Mouse (Mus musculus) liver, adult (tissue): ENCODE results near the gene Timeless.

ENCODE experiments used
- GATA4 ChIP-seq: IDR thresholded peaks from 2 replicates; pipeline ENCODE4 v1.6.1; 2014; ENCODE audit warnings: mild to moderate bottlenecking, low read length; ENCODE audit not compliant: insufficient replicate concordance

Timeless gene

DNA sequence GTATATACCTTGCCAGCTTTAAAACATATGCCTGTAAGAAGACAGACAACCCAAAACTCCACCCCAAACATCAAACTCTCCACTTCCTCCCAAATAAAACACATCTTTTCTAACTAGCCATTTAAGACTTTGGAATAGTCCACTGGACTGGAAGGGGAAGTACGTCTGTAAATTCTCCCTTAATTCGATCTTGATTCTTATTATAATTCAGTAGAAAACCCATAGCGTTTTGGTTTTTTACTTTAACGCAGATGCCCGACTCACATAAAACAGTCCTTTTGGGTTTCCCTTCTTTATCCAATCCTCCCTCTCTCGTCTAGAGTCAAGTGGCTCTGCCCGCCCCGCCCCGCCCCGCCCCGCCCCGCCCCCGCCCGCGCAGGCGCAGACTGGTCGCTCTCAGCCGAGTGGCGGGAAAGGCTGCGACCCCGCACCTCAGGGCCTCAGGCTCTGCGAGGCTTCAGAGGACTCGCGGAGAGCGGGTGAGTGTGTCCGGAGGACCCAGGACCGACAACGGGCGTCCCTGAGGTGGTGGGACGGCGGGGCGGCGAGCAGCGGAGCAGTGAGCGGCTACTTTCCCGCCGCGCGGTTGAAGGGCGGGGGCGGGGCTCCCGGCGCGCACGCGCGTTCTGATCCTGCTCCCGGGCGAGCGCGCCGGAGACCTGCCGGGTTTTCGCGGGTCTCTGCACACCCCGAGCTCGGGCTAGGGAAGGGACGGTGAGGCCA, at the start of gene Timeless:
TSS of gene Timeless (plus strand) at position 369 of the 723 bp plus-strand sequence.
- no peak for TF ChIP-seq GATA4

DNA sequence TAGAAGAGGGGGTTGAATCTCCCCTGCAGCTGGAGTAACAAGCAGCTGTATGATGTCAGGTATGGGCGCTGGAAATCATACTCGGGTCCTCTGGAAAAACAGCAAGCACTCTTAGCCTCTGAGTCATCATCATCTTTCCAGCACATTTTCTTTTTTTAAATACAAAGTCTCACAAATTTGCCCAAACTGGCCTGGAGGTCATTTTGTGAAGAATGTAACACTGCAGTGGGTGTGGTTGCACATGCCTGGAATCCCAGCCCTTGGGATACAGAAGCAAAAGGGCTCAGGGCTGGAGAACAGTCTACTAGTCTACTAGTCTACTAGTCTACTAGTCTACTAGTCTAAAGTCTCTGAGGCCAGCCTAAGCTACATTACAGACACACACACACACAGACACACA, 47.6 kb upstream of the Timeless start:
- no peak for TF ChIP-seq GATA4

DNA sequence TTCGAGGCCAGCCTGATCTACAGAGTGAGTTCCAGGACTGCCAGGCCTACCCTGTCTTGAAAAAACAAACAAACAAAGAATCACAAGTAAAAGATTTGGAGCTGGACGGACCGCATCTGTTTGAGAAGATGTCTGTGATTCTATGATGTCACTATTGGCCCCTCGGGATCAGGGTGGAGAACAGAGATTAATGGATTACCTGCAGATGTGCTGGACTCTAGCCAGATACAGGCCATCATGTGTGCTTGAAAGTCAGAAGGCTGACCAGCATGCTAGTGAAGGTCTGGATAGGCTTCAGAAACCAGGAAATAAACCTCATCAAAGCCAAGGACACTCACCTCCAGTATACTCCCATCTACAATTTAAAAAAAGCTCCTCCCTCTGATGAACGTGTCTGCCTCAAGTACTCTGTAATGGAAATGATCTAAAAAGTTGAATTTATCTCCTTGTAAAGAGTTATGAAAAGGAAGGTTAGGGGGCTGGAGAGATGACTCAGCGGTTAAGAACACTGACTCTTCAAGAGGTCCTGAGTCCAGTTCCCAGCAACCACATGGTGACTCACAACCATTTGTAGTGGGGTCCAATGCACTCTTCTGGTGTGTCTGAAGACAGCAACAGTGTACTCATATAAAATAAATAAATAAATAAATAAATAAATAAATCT, 46.5 kb upstream of the Timeless start:
- no peak for TF ChIP-seq GATA4

DNA sequence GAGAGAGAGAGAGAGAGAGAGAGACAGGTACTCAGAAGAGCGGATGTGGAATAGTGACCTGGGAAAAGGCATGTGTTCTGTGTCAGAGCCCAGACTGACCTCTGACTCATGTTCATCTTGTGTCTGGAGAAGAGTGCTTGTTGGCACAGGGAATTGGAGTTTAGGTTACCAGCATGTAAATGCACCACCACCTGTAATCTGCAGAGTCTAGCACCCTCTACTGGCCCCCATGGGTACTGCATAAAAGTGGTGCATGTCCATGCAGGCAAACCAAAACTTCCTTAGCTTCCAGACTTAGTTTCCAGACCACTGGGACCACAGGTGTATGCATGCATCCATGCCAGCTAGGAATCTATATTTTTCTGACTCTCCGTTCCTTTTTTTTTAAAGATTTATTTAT, 45.9 kb upstream of the Timeless start:
- TF ChIP-seq GATA4: no peak

DNA sequence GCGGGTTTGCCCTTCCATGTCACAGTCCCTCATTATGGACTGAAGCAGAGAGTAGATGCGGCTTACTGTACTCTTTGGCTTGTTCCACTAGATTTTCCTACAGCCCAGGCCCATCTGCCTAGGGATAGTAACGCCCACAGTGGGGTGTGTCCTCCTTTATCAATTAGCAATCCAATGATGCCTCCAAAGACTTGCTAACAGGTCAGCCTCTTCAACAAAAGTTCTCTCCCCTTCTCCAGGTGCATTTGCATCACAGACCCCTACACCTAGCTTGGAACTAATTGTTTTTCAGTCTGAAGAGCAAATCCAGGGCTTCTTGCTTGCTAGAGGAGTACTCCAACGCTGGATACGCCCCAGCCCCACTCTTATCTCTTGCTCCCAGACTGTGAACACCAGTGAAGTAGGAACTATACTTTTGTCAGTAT, 44.7 kb upstream of the Timeless start:
- TF ChIP-seq GATA4: no peak

DNA sequence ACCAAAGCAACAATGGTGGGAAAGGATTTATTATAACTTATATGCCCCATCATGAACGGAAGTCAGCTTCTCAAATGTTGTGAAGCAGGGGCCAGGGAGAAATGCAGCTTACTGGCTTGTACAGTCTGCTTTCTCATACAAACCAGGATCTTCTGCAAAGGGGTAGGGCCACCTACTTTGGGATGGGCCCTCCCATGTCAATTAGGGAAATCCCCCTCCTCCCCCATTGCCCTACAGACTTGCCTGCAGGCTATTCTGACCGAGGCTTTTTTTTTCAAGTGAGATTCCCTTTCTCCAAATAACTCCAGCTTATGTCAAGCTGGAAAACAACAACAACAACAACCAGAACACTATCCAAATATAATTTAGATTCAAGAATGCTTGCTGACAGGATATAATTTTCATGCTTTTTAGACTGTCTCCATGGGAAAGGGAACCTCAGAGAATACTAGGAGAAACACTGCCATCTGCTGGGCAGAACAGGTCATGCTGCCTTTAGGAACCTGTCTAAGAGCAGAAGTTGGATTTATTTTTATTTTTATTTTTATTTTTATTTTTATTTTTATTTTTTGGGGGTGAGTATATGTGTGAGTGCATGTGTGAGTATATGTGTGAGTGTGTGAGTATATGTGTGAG, 43.5 kb upstream of the Timeless start:
- TF ChIP-seq GATA4: no peak

DNA sequence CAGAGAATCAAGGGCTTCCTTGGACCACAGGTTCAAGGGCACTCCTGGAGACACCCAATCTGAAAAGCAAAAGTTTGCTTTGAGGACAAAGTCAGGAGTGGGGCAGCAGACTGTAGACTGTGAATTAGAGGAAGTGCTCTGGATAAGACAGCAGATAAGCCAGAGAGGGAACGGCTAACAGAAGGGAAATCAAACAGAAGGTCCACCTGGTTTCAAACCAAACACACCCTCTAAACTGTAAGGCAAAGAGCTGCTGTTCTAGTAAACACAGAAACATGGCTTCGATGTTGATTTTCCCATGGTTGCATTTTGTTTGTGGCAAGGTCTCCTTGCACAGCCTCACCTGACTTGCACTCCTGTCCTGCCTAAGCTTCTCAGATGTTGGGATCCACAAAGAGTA, 40.4 kb upstream of the Timeless start:
- no peak for TF ChIP-seq GATA4

DNA sequence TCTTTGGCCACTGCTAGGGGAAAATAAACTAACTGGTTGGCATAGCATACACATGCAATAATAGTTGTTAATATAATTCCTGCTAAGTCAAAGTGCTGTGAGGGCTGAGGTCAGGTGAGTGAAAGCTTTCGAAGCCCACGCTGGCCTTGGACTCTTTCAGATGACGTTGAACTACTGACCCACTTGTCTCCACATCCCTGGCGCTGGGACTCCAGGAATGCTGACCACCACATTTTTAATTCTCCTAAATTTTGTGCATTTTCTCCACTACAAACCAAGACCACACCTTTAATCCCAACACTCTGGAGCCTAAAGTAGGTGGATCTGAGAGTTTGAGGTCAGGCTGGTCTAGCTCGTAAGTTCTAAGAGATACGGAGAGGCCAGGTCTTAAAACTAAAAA, 38.8 kb upstream of the Timeless start:
- TF ChIP-seq GATA4: no peak

DNA sequence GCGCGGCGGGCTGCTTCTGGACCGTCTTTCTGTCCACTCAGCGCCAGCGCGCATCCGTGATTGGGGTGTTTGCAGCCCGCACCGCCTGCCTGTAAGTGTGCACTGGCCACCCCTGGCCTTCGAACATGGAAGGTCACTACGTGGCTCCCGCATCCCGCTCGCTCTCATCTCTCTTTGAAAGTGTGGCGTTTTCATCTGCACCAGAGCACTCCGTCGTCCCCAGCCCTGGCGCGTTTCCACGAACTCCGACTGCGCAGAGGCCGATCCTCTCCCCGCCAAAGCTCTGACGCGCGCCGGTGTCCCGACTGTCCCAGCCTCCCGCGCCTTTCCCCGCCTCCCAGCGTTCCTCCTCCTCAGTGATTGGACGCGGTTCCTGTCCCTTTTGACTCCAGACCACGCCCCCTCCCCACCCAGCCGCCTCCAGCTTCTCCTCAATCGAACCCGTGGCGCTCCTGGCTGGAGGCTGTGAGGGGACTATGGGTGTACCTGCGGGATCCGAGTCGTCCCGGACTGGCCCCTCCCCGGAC, 37.8 kb upstream of the Timeless start, which contains the start of gene Gls2:
TSS of gene Gls2 (plus strand) at position 434 of the 527 bp plus-strand sequence.
- no peak for TF ChIP-seq GATA4

DNA sequence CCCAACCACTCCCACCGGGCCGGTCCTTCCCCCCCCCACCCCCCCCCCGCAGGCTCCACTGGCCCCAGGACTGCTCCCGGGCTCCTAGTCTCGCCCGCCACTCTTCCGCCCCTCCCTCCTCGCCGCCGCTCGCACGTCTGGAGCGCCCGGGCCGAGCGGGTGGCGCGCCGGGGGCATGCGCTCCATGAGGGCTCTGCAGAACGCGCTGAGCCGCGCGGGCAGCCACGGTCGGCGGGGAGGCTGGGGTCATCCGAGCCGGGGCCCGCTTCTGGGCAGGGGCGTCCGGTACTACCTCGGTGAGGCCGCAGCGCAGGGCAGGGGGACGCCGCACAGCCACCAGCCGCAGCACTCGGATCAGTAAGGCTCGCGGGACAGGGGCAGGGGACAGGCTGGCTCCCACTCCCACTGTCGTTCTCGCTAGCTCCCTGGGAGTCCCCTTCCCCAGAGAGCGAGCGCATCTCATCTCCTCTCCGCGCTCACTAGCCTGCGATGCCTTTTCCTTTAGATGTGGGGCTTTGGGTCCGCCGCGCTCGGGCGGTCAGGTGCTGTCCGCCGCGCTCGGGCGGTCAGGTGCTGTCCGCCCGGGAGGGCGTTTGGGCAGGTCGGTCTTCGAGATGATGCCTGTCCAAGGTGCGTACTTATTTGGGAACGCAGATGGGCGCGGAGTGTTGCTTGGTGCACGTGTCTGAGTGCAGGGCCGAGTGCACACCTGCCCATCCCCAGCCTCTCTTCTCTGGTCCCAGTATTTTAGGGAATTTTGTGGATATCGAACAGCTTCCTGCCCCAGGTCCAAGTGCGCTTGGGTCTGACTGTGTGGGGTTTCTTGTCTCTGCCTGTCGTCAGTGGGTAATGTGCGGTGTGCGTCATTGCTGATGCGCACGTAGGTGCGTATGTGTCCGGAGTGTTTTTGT, 37.1 kb upstream of the Timeless start:
- no peak for TF ChIP-seq GATA4

DNA sequence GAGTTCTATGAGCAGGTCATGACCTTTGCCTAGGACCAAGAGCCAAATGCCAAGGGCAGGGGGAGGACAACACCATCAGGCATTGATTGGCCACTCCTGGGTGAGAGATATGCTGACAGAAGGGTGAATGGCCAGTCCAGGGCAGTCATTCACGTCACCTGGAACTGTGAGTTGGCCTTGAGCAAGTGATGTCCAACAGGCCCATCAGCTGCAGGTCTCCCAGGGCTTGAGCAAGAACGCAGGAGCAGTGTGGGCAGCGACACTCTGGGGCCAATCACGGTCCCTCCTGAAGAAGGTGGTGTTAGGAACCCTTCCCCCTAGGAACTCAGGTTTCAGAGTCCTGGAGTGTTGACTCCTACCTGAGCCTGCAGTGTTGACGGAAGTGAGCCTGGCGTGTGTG, 30.0 kb upstream of the Timeless start:
- TF ChIP-seq GATA4: peak; percentile 17; the same call in 1 of the 2 replicates

DNA sequence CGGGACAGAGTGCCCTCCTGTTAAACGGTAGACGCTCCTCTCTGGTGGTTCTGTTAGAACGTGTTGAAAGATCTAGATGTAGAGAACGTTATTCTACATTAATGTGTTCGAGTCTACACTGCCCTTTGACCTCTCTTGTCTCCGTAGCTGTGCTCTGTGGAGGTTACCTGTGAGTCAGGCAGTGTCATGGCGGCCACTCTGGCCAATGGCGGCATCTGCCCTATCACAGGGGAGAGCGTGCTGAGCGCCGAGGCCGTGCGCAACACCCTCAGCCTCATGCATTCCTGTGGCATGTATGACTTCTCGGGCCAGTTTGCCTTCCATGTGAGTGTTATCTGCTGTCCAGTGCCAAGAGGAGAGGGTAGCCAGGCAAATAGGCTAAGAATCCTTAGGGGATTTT, 26.9 kb upstream of the Timeless start:
- no peak for TF ChIP-seq GATA4

DNA sequence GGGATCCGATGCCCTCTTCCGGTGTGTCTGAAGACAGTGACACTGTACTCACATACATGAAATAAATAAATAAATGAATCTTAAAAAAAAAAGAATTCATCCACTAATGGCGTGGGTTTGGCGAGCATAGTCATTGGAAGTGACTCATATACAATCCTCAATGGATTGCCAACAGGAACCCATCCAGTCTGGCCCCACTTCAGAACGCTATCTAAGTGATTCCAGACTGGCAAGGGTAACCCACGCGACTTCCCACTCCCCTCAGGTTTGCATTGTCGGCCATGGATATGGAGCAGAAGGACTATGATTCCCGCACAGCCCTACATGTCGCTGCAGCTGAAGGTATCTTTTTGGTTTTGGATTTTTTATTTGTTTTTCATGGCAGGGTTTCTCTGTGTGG, 23.5 kb upstream of the Timeless start:
- TF ChIP-seq GATA4: no peak

DNA sequence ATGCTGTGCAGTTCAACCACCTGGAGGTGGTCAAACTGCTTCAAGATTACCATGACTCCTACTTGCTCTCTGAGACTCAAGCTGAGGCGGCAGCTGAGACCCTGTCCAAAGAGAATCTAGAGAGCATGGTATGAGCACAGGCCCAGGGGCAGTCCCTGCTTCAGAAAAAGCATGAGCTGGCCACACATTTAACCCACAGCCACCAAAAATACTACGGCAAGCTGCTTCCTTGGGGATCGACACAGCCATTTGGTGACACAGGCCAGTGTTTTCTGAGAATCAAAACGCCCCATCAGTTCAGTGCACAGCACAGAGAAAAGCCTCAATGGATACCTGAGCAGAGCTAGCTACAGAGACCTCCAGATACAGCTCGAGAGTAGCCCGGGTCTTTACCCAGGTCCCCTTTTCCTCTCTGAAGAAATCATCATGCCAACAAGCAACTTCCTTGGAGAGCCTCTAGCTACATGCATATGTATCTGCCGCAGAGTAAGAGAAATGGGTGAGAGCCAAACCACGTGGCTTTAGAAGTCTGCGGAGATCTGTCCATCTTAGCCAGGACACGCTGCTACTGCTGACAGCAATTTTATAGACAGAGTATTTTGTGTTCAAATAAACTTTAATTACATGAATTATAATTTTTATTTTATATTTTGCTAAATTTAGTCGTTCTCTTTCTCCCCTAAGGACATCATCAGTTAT, 22.4 kb upstream of the Timeless start:
- TF ChIP-seq GATA4: no peak
